ENCODE assay signal across 14 mouse cellular contexts in the genomic region with DNA sequence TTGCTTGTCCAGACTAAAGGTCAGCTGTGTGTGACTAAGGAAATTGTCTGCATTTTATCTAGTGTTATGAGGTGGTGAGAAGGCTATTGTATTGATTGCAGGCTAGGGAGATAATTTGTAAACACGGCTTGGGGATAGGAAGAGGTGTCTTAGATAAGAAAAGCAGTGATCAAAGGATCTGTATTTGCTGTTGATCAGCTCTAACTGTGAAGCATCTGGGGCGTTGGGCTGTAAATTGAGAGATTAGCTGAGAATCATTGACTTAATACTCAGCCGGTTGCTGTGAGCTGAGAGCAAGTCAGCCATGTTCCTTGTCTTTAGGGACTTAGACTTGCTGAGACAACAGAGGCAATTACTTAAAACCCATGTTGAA. TPM values are rescaled to one million over a fixed set of nuclear protein-coding genes. Genes with fewer than 3 reads are reported as not detected.
DNase-seq lines count a peak whose midpoint lies in the region; ATAC-seq and TF ChIP-seq lines count a peak whose summit lies in the region.
"Had no signal": no experiment of that assay in that cellular context is flagged by ENCODE, and none has a peak within 500 bp of the region (broad histone marks: within the 10 kb centered on the region; RNA-seq: fewer than 3 reads in every experiment).

No protein-coding gene starts in this region.

- H3K4me3 ChIP-seq in heart, adult 2 months: no peak overlapping the region
- no peak overlapping the region for H3K4me3 ChIP-seq in lung, embryonic 14.5 days (ENCODE audit: low read depth, low read length)
- H3K4me3 ChIP-seq in midbrain, embryonic 11.5 days (ENCODE audit: low read depth, low read length): no peak overlapping the region
- no peak overlapping the region for H3K4me3 ChIP-seq in stomach, postnatal 0 days (ENCODE audit: low read depth, low read length)

- WGBS in heart, adult 2 months: 7% methylated on average over 3 of the region's 3 CpGs
- WGBS in lung, embryonic 14.5 days: 14% methylated on average over 3 of the region's 3 CpGs
- WGBS in midbrain, embryonic 11.5 days: 9% methylated on average over 3 of the region's 3 CpGs
- 29% methylated on average over 3 of the region's 3 CpGs for WGBS in stomach, postnatal 0 days

- no peak overlapping the region for H3K4me2 ChIP-seq in lung, embryonic 14.5 days
- H3K4me2 ChIP-seq in midbrain, embryonic 11.5 days: no peak overlapping the region
- no peak overlapping the region for H3K4me2 ChIP-seq in stomach, postnatal 0 days (replicated peaks; ENCODE audit: low read depth)

- intact Hi-C loops in heart, adult 2 months (cut with DNase I): loop anchor here (10.0 kb wide), 1 partner anchor 612 kb away; no protein-coding TSS in a partner anchor

- peaks cover 11% of the 10 kb centered on the region for H3K4me1 ChIP-seq in heart, adult 2 months (ENCODE audit: control insufficient read depth, insufficient read depth, low read length)
- H3K4me1 ChIP-seq in lung, embryonic 14.5 days (ENCODE audit: insufficient read depth): peaks cover 27% of the 10 kb centered on the region; the same call in 1 of the 2 replicates
- peaks cover 6% of the 10 kb centered on the region; the same call in 1 of the 2 replicates for H3K4me1 ChIP-seq in midbrain, embryonic 11.5 days (ENCODE audit: control insufficient read depth, insufficient read depth, low read length)
- H3K4me1 ChIP-seq in stomach, postnatal 0 days (replicated peaks; ENCODE audit: control insufficient read depth, insufficient read depth): peaks cover 11% of the 10 kb centered on the region; the same call in 1 of the 2 replicates

- no peak for TF ChIP-seq CTCF in heart, adult 2 months (IDR thresholded peaks at IDR 0.05)
- TF ChIP-seq CTCF in lung, embryonic 14.5 days (IDR thresholded peaks at IDR 0.05; ENCODE audit: low read depth): no peak
- TF ChIP-seq CTCF in stomach, postnatal 0 days (IDR thresholded peaks at IDR 0.05; ENCODE audit: low read depth): no peak

- peak overlapping the region; percentile 20; the same call in 1 of the 2 replicates for H3K9ac ChIP-seq in heart, adult 2 months (ENCODE audit: low read depth, low read length)
- H3K9ac ChIP-seq in lung, embryonic 14.5 days: no peak overlapping the region
- H3K9ac ChIP-seq in midbrain, embryonic 11.5 days (ENCODE audit: low read length): no peak overlapping the region
- H3K9ac ChIP-seq in stomach, postnatal 0 days (ENCODE audit: low read length): no peak overlapping the region

- no peak for TF ChIP-seq EP300 in heart, adult 2 months (IDR thresholded peaks at IDR 0.05; ENCODE audit: insufficient read depth, low read depth, low read length)
- no peak for TF ChIP-seq EP300 in stomach, postnatal 0 days (optimal IDR thresholded peaks at IDR 0.05)

- no peaks in the 10 kb centered on the region for H3K27me3 ChIP-seq in heart, adult 2 months (ENCODE audit: control insufficient read depth, insufficient read depth, low read length)
- H3K27me3 ChIP-seq in lung, embryonic 14.5 days (ENCODE audit: insufficient read depth, low read length): no peaks in the 10 kb centered on the region
- no peaks in the 10 kb centered on the region for H3K27me3 ChIP-seq in midbrain, embryonic 11.5 days (ENCODE audit: control insufficient read depth, insufficient read depth, low read length)
- no peaks in the 10 kb centered on the region for H3K27me3 ChIP-seq in stomach, postnatal 0 days (ENCODE audit: control insufficient read depth, insufficient read depth, low read length)
- H3K27me3 ChIP-seq: Patski had no signal

- TF ChIP-seq POLR2A in heart, adult 2 months (IDR thresholded peaks at IDR 0.05; ENCODE audit: insufficient read depth, low read depth, low read length): no peak

- no peaks in the 10 kb centered on the region for H3K79me2 ChIP-seq in heart, adult 2 months (replicated peaks; ENCODE audit: control insufficient read depth, insufficient read depth, low read length)

- ATAC-seq in lung, embryonic 14.5 days (ENCODE audit: insufficient read depth): no peak
- peak; percentile 35; the same call in 1 of the 2 replicates for ATAC-seq in midbrain, embryonic 11.5 days (ENCODE audit: low FRiP score)
- no peak for ATAC-seq in stomach, postnatal 0 days (ENCODE audit: low FRiP score, low TSS enrichment)
- ATAC-seq: Patski had no signal

- DNase-seq in heart, adult 2 months: no peak
- DNase-seq in heart, adult 9 months (ENCODE audit: low spot score in 2 of 2): no peak
- DNase-seq in lung, embryonic 14.5 days: peak; percentile 17
- DNase-seq in lung, postnatal 10 days: no peak
- DNase-seq in midbrain, embryonic 11.5 days (ENCODE audit: low spot score, missing footprints): no peak
- no peak for DNase-seq in stomach, postnatal 0 days (ENCODE audit: low spot score)
- no peak for DNase-seq in lung, postnatal 25 days (ENCODE audit: low spot score)
- no peak for DNase-seq in thymus, adult 18-20 months
- DNase-seq: adrenal gland, postnatal 14 days; cerebellum, postnatal 10 days; gastrocnemius, postnatal 36 days; kidney, postnatal 4 days; lung, postnatal 4 days had no signal

- peak overlapping the region; percentile 51 for H3K27ac ChIP-seq in heart, adult 2 months
- H3K27ac ChIP-seq in lung, embryonic 14.5 days (ENCODE audit: low read depth): no peak overlapping the region
- 0 out of 2 replicates have a peak overlapping the region, but pooled peaks have one; percentile 7 for H3K27ac ChIP-seq in midbrain, embryonic 11.5 days (ENCODE audit: low read depth, low read length)
- peak overlapping the region; percentile 53; the same call in 1 of the 2 replicates for H3K27ac ChIP-seq in stomach, postnatal 0 days (replicated peaks)

- H3K9me3 ChIP-seq in lung, embryonic 14.5 days (ENCODE audit: low read depth, low read length): no peaks in the 10 kb centered on the region
- no peaks in the 10 kb centered on the region for H3K9me3 ChIP-seq in midbrain, embryonic 11.5 days (ENCODE audit: control insufficient read depth, low read length)
- H3K9me3 ChIP-seq in stomach, postnatal 0 days (ENCODE audit: control insufficient read depth, low read length): no peaks in the 10 kb centered on the region

- peaks cover 11% of the 10 kb centered on the region for H3K36me3 ChIP-seq in heart, adult 2 months (ENCODE audit: control insufficient read depth, insufficient read depth, low read length)
- H3K36me3 ChIP-seq in lung, embryonic 14.5 days (ENCODE audit: insufficient read depth): no peaks in the 10 kb centered on the region
- H3K36me3 ChIP-seq in midbrain, embryonic 11.5 days (ENCODE audit: control insufficient read depth, insufficient read depth, low read length): no peaks in the 10 kb centered on the region
- no peaks in the 10 kb centered on the region for H3K36me3 ChIP-seq in stomach, postnatal 0 days (ENCODE audit: control insufficient read depth, insufficient read depth, low read length)

RNA-seq across cellular contexts. Expression of a gene that starts 55.6 kb away (rescaled TPM):
- under 1 TPM; 0.47 to 0.50 TPM for total RNA-seq in heart, adult 2 months (2021)
- polyA plus RNA-seq in heart, adult 2 months (2012; rRNA removed): 0.26 and 0.49 TPM in 2 replicates
- polyA plus RNA-seq in lung, embryonic 14.5 days (2014; fragmentation: Nextera tagmentation; extraction: Ambion mirVana): 8.0 and 8.1 TPM in 2 replicates
- polyA plus RNA-seq in midbrain, embryonic 11.5 days (2014; fragmentation: Nextera tagmentation; extraction: Ambion mirVana): 6.9 and 8.4 TPM in 2 replicates
- polyA plus RNA-seq in stomach, postnatal 0 days (2015; fragmentation: Nextera tagmentation; extraction: Ambion mirVana): 1.9 and 2.0 TPM in 2 replicates

RNA-seq across cellular contexts. Expression of a gene that starts 56.6 kb away (rescaled TPM):
- 10 to 100 TPM; 14.3 to 14.8 TPM for total RNA-seq in heart, adult 2 months (2021)
- 10.8 and 13.3 TPM in 2 replicates for polyA plus RNA-seq in heart, adult 2 months (2012; rRNA removed)
- polyA plus RNA-seq in lung, embryonic 14.5 days (2014; fragmentation: Nextera tagmentation; extraction: Ambion mirVana): 12.8 and 16.5 TPM in 2 replicates
- 11.5 and 12.9 TPM in 2 replicates for polyA plus RNA-seq in midbrain, embryonic 11.5 days (2014; fragmentation: Nextera tagmentation; extraction: Ambion mirVana)
- polyA plus RNA-seq in stomach, postnatal 0 days (2015; fragmentation: Nextera tagmentation; extraction: Ambion mirVana): 3.7 and 4.6 TPM in 2 replicates
